In genomic region chrX:22089186-22089585, GRCm38 (mm10) we compare ENCODE assay signal across 6 mouse cellular contexts.
DNase-seq lines count a peak whose midpoint lies in the region; ATAC-seq and TF ChIP-seq lines count a peak whose summit lies in the region.
"Not testable (repeated sequence)": the region's sequence is repeated elsewhere in the genome, so short reads cannot be mapped to it uniquely, and the experiment has no call there.

No protein-coding gene starts in this region.

- TF ChIP-seq POLR2A in brain, embryonic 14.5 days (IDR thresholded peaks at IDR 0.05; ENCODE audit: borderline replicate concordance, extremely low read depth, insufficient read depth, insufficient read length, poor library complexity, severe bottlenecking): not testable (repeated sequence)

- H3K4me2 ChIP-seq in midbrain, embryonic 14.5 days (ENCODE audit: low read length): not testable (repeated sequence)

- H3K36me3 ChIP-seq in ES-E14 (ENCODE audit: control insufficient read depth, insufficient read depth, low read length, poor library complexity, severe bottlenecking); midbrain, embryonic 14.5 days (ENCODE audit: control insufficient read depth, insufficient read depth, low read length): not testable (repeated sequence)

- not testable (repeated sequence) for H3K9ac ChIP-seq in ES-E14 (ENCODE audit: insufficient read depth, low read depth, low read length, poor library complexity, severe bottlenecking); midbrain, embryonic 14.5 days (replicated peaks; ENCODE audit: low read length)

- TF ChIP-seq CTCF in brain, embryonic 14.5 days (IDR thresholded peaks at IDR 0.05; ENCODE audit: borderline replicate concordance, extremely low read depth, insufficient read depth, insufficient read length): not testable (repeated sequence)

- not testable (repeated sequence) for H3K27ac ChIP-seq in ES-E14 (ENCODE audit: insufficient read depth, low read depth, low read length, poor library complexity, severe bottlenecking); midbrain, embryonic 14.5 days (replicated peaks; ENCODE audit: low read depth, low read length)

- in situ Hi-C loops in ES-E14 (cut with MboI; ENCODE audit: low sequenced_read_pairs in 2 of 2, unreplicated experiment in 2 of 2): not testable (repeated sequence)

- not testable (repeated sequence) for H3K4me1 ChIP-seq in ES-E14 (ENCODE audit: control insufficient read depth in 2 of 2, insufficient read depth in 2 of 2, low read length in 2 of 2, poor library complexity in 1 of 2); midbrain, embryonic 14.5 days (ENCODE audit: control insufficient read depth, insufficient read depth, low read length)

- WGBS in midbrain, embryonic 14.5 days: 20% methylated on average over 4 of the region's 4 CpGs

- not testable (repeated sequence) for H3K4me3 ChIP-seq in ES-E14 (ENCODE audit: insufficient read depth in 1 of 2, low read depth in 1 of 2, low read length in 2 of 2, poor library complexity in 1 of 2, severe bottlenecking in 1 of 2); midbrain, embryonic 14.5 days (replicated peaks; ENCODE audit: low read depth, low read length)

- DNase-seq in ES-CJ7 (ENCODE audit: low read depth, low spot score) (peak; percentile 53), ES-E14 (ENCODE audit: low read depth, low spot score) (peak; percentile 12), R1 (ENCODE audit: low read depth, low spot score) (peak; percentile 70), ZHBTc4 (ENCODE audit: low read depth, low spot score) (peak; percentile 50)
- DNase-seq in brain, embryonic 14.5 days (ENCODE audit: low read depth): peak; percentile 0
- DNase-seq in midbrain, embryonic 14.5 days: peak; percentile 0

- not testable (repeated sequence) for H3K27me3 ChIP-seq in midbrain, embryonic 14.5 days (ENCODE audit: control insufficient read depth, insufficient read depth, low read length)

- not testable (repeated sequence) for ATAC-seq in midbrain, embryonic 14.5 days (ENCODE audit: low FRiP score, low TSS enrichment)

- not testable (repeated sequence) for H3K9me3 ChIP-seq in ES-E14 (ENCODE audit: control insufficient read depth, insufficient read depth, low read depth, low read length); midbrain, embryonic 14.5 days (ENCODE audit: control insufficient read depth, low read length)

Comparison
In these comparisons a context has a peak if more than half of its experiments do, and no peak if none do; other contexts are left out.
1. DNase-seq: peak in every context shown above with its lines; median percentile 70 in R1; 53 in ES-CJ7; 50 in ZHBTc4; 12 in ES-E14; 0 in brain, embryonic 14.5 days; 0 in midbrain, embryonic 14.5 days.